Mouse (Mus musculus): ENCODE data around the gene Ccdc146. TPM values are rescaled to one million over a fixed set of nuclear protein-coding genes. Genes with fewer than 3 reads are reported as not detected.

Gene Ccdc146
- total RNA-seq, 2 experiments from 2014 or later: 5.2 TPM; not detected in 1

Other genes starting within 250 kb of the Ccdc146 start
- gene Gsap, start 238.4 kb downstream of the Ccdc146 start, total RNA-seq (2014; fragmentation: Nextera tagmentation): 2.4 and 4.2 TPM in 2 replicates
- gene Gsap, start 238.4 kb downstream of the Ccdc146 start, total RNA-seq (2017): 4.6 and 6.6 TPM in 2 replicates
- gene Fgl2, start 52.0 kb downstream of the Ccdc146 start, total RNA-seq (2014; fragmentation: Nextera tagmentation): 37.5 and 40.3 TPM in 2 replicates
- 85.1 and 89.7 TPM in 2 replicates for gene Fgl2, start 52.0 kb downstream of the Ccdc146 start, total RNA-seq (2017)
- 6.7 and 10.9 TPM in 2 replicates for gene Fam185a, start 281 bp upstream of the Ccdc146 start, total RNA-seq (2014; fragmentation: Nextera tagmentation)
- gene Fam185a, start 281 bp upstream of the Ccdc146 start, total RNA-seq (2017): 7.4 and 13.1 TPM in 2 replicates
- gene Lrrc17, start 118.9 kb upstream of the Ccdc146 start, total RNA-seq (2014; fragmentation: Nextera tagmentation): not detected in 2 replicates
- not detected in 2 replicates for gene Lrrc17, start 118.9 kb upstream of the Ccdc146 start, total RNA-seq (2017)
- gene Fbxl13, start 221.0 kb upstream of the Ccdc146 start, total RNA-seq (2014; fragmentation: Nextera tagmentation): not detected in 2 replicates
- 0.43 TPM in 1 of 2 replicates, not detected in the other for gene Fbxl13, start 221.0 kb upstream of the Ccdc146 start, total RNA-seq (2017)
- 34.9 and 40.4 TPM in 2 replicates for gene Armc10, start 221.1 kb upstream of the Ccdc146 start, total RNA-seq (2014; fragmentation: Nextera tagmentation)
- 49.4 and 51.5 TPM in 2 replicates for gene Armc10, start 221.1 kb upstream of the Ccdc146 start, total RNA-seq (2017)